Mouse (Mus musculus): ENCODE measurements around the gene Mrpl1.

The Mrpl1 gene

DNA sequence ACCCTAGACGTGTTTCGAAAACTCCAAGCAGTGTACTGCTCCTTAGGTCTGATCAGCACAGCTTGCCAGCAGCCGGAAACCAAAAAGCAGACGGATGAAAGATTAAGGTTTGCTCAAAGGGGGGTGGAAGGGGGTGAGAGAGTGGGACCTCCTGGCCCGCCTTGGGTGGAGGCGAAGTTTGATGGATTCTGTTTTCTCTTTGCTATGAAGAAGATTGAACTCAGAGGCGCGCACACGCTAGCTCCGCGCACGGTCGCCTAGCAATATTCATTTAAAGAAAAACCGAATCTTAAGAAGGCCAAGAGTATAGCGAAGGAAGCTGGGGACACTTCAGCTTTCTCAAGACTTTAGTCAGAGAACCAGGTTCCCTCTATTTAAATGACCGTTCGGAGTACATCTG, at the start of gene Mrpl1:
Gene Mrpl1, plus strand, starts transcription at position 35 of the 400 bp plus-strand sequence.
- DNase-seq = peak; percentile 48

GRCm38 (mm10) chr5:96160467-96161262, 48.6 kb upstream of the Mrpl1 start:
- DNase-seq = peak; percentile 59

GRCm38 (mm10) chr5:96161263-96161577, 48.1 kb upstream of the Mrpl1 start:
- DNase-seq = no peak

GRCm38 (mm10) chr5:96161578-96162398, 47.5 kb upstream of the Mrpl1 start:
- DNase-seq = peak; percentile 68

DNA sequence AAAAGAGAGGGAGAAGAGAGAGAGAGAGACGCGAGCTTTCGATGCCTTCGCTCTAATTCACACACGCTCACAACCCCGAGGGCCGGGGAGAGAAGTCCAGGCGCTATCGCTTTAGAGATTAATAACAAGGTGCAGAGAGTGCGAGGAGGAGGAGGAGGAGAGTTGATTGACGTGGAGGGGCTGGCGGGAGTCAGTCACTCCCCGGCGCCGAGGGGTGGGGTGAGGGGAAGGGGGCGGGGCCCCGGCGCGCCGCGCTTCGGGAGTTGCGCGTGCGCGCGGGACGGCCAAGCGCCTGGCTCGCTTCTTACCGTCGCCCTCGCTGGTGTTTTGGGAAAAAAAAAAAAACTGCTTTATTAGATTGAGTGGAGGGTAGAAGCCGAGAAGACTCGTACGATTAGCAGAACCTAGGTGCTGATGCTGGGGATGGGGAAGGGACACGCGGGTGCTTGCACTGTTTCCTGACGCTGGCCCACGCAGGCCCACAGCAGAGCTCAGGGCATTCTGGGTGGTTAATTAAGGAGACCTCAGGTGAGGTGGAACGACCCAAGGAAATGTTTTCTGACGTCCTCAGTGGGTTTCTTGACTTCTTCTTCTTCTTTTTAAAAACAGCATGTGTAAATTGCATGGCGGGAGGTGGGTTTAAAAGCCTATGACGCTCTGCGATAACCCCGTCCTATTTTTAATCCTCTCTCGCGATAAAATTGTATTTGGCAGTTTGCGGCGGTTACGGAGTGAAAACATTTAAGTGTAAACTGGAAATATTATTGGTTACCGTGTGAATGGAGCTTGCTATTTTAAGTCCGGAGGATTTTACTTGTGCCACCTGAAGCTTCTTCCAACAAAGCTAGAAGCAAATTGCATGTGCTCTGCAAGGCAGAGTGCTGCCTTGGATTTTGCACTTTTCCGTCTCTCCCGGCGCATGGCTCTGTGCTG, 46.6 kb upstream of the Mrpl1 start:
- DNase-seq = peak; percentile 92

- no peak for DNase-seq
These were observed 45.8 kb upstream of the Mrpl1 start for GRCm38 (mm10) chr5:96163396-96164020.

DNA sequence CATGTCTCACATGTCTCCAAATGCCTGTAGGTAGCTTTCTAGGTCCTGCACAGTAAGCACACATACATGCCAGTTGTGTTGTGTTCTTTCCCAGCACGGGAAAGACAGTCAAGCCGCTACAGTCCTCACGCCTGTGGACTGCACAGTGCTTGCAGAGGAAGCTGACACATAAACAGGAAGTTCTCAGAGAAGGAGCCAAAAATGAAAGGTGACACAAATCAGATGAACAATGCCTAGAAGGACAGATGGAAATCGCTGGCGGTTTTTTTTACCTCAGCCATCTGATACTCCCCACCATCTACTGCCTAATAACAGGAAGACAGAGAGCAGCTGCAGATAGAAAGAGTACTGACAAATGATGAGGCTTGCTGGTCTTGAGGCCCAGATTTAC, 45.3 kb upstream of the Mrpl1 start, which contains the start of gene Cnot6l:
Gene Cnot6l, minus strand, starts transcription at position 151 of the 391 bp plus-strand sequence.
- peak; percentile 71 for DNase-seq

- DNase-seq = no peak
These were observed 42.5 kb upstream of the Mrpl1 start for GRCm38 (mm10) chr5:96166761-96167160.

- no peak for DNase-seq
These were observed 38.9 kb upstream of the Mrpl1 start for GRCm38 (mm10) chr5:96170443-96170842.

DNA sequence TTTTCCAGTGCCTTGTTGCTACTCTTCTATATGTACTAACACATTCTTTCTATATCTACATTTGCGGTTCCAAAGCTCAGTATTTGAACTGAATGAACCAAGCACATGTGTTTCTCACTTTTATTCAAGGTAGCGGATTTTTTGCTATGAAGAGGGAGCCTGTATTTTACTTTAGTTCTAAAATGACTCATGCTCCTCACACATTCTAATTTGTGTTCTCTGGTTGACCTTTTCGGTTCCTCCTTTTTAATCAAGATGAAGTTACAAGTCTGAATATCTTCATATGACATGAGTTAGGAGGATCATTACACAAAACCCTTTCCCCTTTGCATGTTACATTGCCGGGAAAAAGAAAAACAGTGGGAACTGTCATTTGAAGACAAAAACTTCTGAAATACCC, 37.5 kb upstream of the Mrpl1 start:
- no peak for DNase-seq

DNA sequence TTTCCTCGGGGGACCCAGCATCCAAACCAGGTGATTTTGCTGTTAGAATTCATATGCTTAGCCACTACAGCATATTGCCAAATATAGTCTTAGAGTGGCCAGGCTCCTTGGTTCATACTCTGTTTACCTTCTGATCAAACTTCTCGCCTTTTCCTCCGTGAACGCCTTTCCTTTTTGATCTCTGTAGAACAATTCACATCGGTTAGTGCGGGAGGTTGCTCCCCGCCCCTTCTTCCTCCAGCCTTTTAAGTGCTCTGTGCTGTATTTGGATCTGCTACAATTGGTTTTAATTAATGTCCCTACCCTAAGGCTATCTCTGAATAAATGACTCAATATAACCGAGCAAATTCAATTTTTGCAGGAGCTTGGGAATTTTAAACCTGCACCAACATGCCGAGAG, 33.2 kb upstream of the Mrpl1 start:
- no peak for DNase-seq

GRCm38 (mm10) chr5:96176879-96177358, 32.4 kb upstream of the Mrpl1 start:
- DNase-seq = no peak

DNA sequence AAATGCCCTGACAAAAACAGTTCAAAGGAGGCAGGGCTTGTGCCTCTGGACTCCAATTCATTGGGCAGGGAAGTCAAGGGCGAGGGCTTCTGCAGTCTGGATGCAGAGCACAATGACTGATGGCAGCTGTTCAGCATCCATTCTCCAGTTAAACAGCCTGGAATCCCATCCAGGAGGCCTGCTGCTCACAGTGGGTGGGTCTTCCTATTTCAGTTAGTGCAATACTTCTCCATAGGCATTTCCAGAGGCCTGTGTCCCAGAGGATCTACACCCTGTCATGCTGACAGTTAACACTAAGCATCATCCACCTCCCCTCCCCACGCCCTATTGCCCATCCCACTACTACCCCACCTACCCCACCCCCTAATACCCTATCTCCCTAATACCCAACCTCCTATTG, 26.1 kb upstream of the Mrpl1 start:
- DNase-seq = no peak

- no peak for DNase-seq
These were observed 25.3 kb upstream of the Mrpl1 start for GRCm38 (mm10) chr5:96183987-96184386.

- DNase-seq = no peak
These were observed 19.5 kb upstream of the Mrpl1 start for GRCm38 (mm10) chr5:96189761-96190160.

GRCm38 (mm10) chr5:96191251-96191650, 18.0 kb upstream of the Mrpl1 start:
- no peak for DNase-seq

DNA sequence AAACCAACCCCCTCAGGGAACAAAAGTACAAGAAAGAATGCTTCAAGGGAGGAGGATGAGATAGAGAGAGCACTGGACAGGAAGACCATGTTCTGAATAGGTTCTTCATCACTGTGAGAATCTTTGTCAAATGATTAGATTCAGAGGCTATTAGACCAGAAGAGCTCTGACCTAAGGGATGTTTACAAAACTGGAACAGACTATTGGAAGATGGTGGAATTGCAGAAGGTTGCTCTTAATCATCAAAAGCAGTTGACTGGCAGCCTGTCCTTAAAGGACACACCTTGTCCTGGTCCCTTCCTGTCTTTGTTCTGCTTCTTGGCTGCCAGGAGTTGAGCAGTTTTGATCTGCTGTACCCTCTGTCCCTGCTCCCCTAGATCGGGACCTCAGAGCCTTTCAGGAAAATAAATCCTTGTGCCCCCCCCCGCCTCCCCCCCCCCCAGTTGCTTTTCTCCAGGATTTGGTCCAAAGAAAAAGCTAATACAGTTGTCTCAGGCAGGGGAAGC, 12.7 kb upstream of the Mrpl1 start:
- no peak for DNase-seq

- no peak for DNase-seq
These were observed 11.0 kb upstream of the Mrpl1 start for GRCm38 (mm10) chr5:96198271-96198670.

- DNase-seq = no peak
These were observed 9.0 kb upstream of the Mrpl1 start for GRCm38 (mm10) chr5:96200269-96200668.

- DNase-seq = no peak
These were observed 7.7 kb upstream of the Mrpl1 start for GRCm38 (mm10) chr5:96201462-96202154.

DNA sequence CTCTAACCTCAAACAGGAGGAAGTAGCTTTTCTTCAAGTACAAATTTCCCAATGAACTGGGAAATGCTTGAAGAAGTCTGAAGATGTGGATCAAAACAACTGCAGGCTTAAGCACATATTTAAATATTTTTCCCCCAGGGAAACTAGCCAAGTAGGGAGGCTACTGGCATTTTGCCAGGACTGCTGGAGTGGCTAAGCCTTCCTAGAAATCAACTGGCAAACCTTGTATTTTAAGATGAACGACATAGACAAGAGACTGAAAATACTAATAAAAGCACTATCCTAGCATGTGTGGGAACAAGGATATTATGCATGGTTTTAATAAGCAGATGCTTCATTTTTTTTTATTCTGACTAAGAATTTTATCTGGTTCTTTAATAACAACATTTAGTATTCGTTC, 2.4 kb upstream of the Mrpl1 start:
- peak; percentile 84 for DNase-seq

DNA sequence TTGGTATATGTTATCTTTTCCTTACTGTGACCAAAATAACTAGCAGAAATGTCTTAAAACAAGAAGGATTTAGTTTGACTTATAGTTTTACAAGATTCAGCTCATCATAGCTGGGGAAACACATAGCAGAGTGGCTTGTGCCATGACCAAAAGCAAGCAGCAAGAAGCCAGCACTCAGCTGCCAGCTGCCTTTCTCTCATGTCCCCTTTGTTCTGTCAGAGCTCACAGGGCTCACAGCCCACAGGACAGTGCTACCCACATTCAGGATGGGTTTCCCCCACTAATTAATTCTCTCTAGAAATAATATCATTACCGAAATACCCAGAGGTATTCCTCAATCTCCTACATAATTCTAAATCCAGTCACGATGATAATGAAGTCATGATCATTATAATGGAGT, 1.8 kb upstream of the Mrpl1 start:
- DNase-seq = no peak
